Mouse (Mus musculus): ENCODE results near the gene Dagla. TPM values are rescaled to one million over a fixed set of nuclear protein-coding genes. Genes with fewer than 3 reads are reported as not detected.

Dagla gene
- total and polyA plus RNA-seq, 2 experiments from 2014 or later, result 0.60 to 0.92 TPM

- H3K9me3 ChIP-seq (replicated peaks; ENCODE audit: control insufficient read depth, low read length), result no peaks in the 10 kb centered on the region
- ATAC-seq (ENCODE audit: insufficient read depth, low read depth), result peak; percentile 37
- DNase-seq (ENCODE audit: low spot score), result no peak
- H3K9ac ChIP-seq (replicated peaks; ENCODE audit: low read depth, low read length), result no peak overlapping the region
- H3K27ac ChIP-seq (ENCODE audit: low read depth), result no peak overlapping the region
- H3K27me3 ChIP-seq (ENCODE audit: control insufficient read depth, insufficient read depth, low read length), result peaks cover 15% of the 10 kb centered on the region
- H3K4me2 ChIP-seq (ENCODE audit: low read depth, low read length), result no peak overlapping the region
- TF ChIP-seq EP300 (IDR thresholded peaks at IDR 0.05; ENCODE audit: low read depth) (no peak), CTCF (IDR thresholded peaks at IDR 0.05; ENCODE audit: low read depth) (no peak)
- 0 out of 2 replicates have a peak, but pooled peaks cover 4% of the 10 kb centered on the region for H3K4me1 ChIP-seq (ENCODE audit: control insufficient read depth, insufficient read depth)
- no peaks in the 10 kb centered on the region for H3K36me3 ChIP-seq (replicated peaks; ENCODE audit: control insufficient read depth, insufficient read depth, low read length)
- WGBS, result 37% methylated on average over 3 of the region's 3 CpGs
- no peak overlapping the region for H3K4me3 ChIP-seq (ENCODE audit: low read depth, low read length)
Observed at GRCm38 (mm10) chr19:10238477-10238876, 66.2 kb downstream of the Dagla start.

GRCm38 (mm10) chr19:10235784-10236565 is 68.7 kb downstream of the Dagla start:
- Histone ChIP-seq H3K4me1 (ENCODE audit: control insufficient read depth, insufficient read depth) (0 out of 2 replicates have a peak, but pooled peaks cover 4% of the 10 kb centered on the region), H3K36me3 (replicated peaks; ENCODE audit: control insufficient read depth, insufficient read depth, low read length) (no peaks in the 10 kb centered on the region), H3K27ac (ENCODE audit: low read depth) (no peak overlapping the region), H3K27me3 (ENCODE audit: control insufficient read depth, insufficient read depth, low read length) (peaks cover 23% of the 10 kb centered on the region), H3K4me2 (ENCODE audit: low read depth, low read length) (no peak overlapping the region), H3K9ac (replicated peaks; ENCODE audit: low read depth, low read length) (no peak overlapping the region), H3K4me3 (ENCODE audit: low read depth, low read length) (no peak overlapping the region), H3K9me3 (replicated peaks; ENCODE audit: control insufficient read depth, low read length) (no peaks in the 10 kb centered on the region)
- no peak for TF ChIP-seq EP300 (IDR thresholded peaks at IDR 0.05; ENCODE audit: low read depth)
- TF ChIP-seq CTCF (IDR thresholded peaks at IDR 0.05; ENCODE audit: low read depth), result no peak
- WGBS, result 69% methylated on average over 9 of the region's 9 CpGs
- DNase-seq (ENCODE audit: low spot score), result no peak
- ATAC-seq (ENCODE audit: insufficient read depth, low read depth), result no peak

- Histone ChIP-seq H3K4me1 (ENCODE audit: control insufficient read depth, insufficient read depth) (no peaks in the 10 kb centered on the region), H3K4me3 (ENCODE audit: low read depth, low read length) (no peak overlapping the region)
Observed at GRCm38 (mm10) chr19:10232327-10233017, 72.2 kb downstream of the Dagla start.

GRCm38 (mm10) chr19:10231871-10232270 is 72.8 kb downstream of the Dagla start:
- H3K27me3 ChIP-seq (ENCODE audit: control insufficient read depth, insufficient read depth, low read length), result peaks cover 10% of the 10 kb centered on the region; the same call in 1 of the 2 replicates
- H3K36me3 ChIP-seq (replicated peaks; ENCODE audit: control insufficient read depth, insufficient read depth, low read length), result no peaks in the 10 kb centered on the region
- no peaks in the 10 kb centered on the region for H3K9me3 ChIP-seq (replicated peaks; ENCODE audit: control insufficient read depth, low read length)
- H3K9ac ChIP-seq (replicated peaks; ENCODE audit: low read depth, low read length), result no peak overlapping the region
- H3K4me1 ChIP-seq (ENCODE audit: control insufficient read depth, insufficient read depth), result no peaks in the 10 kb centered on the region
- ATAC-seq (ENCODE audit: insufficient read depth, low read depth) (no peak), DNase-seq (ENCODE audit: low spot score) (no peak)
- H3K4me3 ChIP-seq (ENCODE audit: low read depth, low read length), result no peak overlapping the region
- TF ChIP-seq EP300 (IDR thresholded peaks at IDR 0.05; ENCODE audit: low read depth) (no peak), CTCF (IDR thresholded peaks at IDR 0.05; ENCODE audit: low read depth) (no peak)
- no peak overlapping the region for H3K4me2 ChIP-seq (ENCODE audit: low read depth, low read length)
- WGBS, result 38% methylated on average over 5 of the region's 5 CpGs
- no peak overlapping the region for H3K27ac ChIP-seq (ENCODE audit: low read depth)

More at GRCm38 (mm10) chr19:10232327-10233017, 72.2 kb downstream of the Dagla start:
- Histone ChIP-seq H3K4me2 (ENCODE audit: low read depth, low read length) (no peak overlapping the region), H3K27ac (ENCODE audit: low read depth) (no peak overlapping the region), H3K36me3 (replicated peaks; ENCODE audit: control insufficient read depth, insufficient read depth, low read length) (no peaks in the 10 kb centered on the region), H3K9ac (replicated peaks; ENCODE audit: low read depth, low read length) (no peak overlapping the region), H3K27me3 (ENCODE audit: control insufficient read depth, insufficient read depth, low read length) (peaks cover 10% of the 10 kb centered on the region; the same call in 1 of the 2 replicates), H3K9me3 (replicated peaks; ENCODE audit: control insufficient read depth, low read length) (no peaks in the 10 kb centered on the region)
- WGBS, result 48% methylated on average over 9 of the region's 9 CpGs
- TF ChIP-seq EP300 (IDR thresholded peaks at IDR 0.05; ENCODE audit: low read depth), result no peak
- TF ChIP-seq CTCF (IDR thresholded peaks at IDR 0.05; ENCODE audit: low read depth), result no peak
- DNase-seq (ENCODE audit: low spot score), result no peak
- no peak for ATAC-seq (ENCODE audit: insufficient read depth, low read depth)

- Histone ChIP-seq H3K4me2 (ENCODE audit: low read depth, low read length) (no peak overlapping the region), H3K27me3 (ENCODE audit: control insufficient read depth, insufficient read depth, low read length) (peaks cover 10% of the 10 kb centered on the region; the same call in 1 of the 2 replicates), H3K4me3 (ENCODE audit: low read depth, low read length) (no peak overlapping the region), H3K9ac (replicated peaks; ENCODE audit: low read depth, low read length) (no peak overlapping the region), H3K4me1 (ENCODE audit: control insufficient read depth, insufficient read depth) (no peaks in the 10 kb centered on the region), H3K36me3 (replicated peaks; ENCODE audit: control insufficient read depth, insufficient read depth, low read length) (no peaks in the 10 kb centered on the region), H3K27ac (ENCODE audit: low read depth) (no peak overlapping the region), H3K9me3 (replicated peaks; ENCODE audit: control insufficient read depth, low read length) (no peaks in the 10 kb centered on the region)
- TF ChIP-seq EP300 (IDR thresholded peaks at IDR 0.05; ENCODE audit: low read depth), result no peak
- no peak for TF ChIP-seq CTCF (IDR thresholded peaks at IDR 0.05; ENCODE audit: low read depth)
- DNase-seq (ENCODE audit: low spot score) (no peak), ATAC-seq (ENCODE audit: insufficient read depth, low read depth) (no peak)
- WGBS, result 21% methylated on average over 7 of the region's 7 CpGs
Observed at GRCm38 (mm10) chr19:10231016-10231415, 73.7 kb downstream of the Dagla start.

Measured in heart, postnatal 0 days (tissue).